Mouse (Mus musculus): Measurements from ENCODE around the gene Snapc1. TPM values are rescaled to one million over a fixed set of nuclear protein-coding genes. Genes with fewer than 3 reads are reported as not detected.

The Snapc1 gene
- polyA plus RNA-seq (2017; shearing (Covaris generic)): 10 to 100 TPM; 31.3 to 40.9 TPM

DNA sequence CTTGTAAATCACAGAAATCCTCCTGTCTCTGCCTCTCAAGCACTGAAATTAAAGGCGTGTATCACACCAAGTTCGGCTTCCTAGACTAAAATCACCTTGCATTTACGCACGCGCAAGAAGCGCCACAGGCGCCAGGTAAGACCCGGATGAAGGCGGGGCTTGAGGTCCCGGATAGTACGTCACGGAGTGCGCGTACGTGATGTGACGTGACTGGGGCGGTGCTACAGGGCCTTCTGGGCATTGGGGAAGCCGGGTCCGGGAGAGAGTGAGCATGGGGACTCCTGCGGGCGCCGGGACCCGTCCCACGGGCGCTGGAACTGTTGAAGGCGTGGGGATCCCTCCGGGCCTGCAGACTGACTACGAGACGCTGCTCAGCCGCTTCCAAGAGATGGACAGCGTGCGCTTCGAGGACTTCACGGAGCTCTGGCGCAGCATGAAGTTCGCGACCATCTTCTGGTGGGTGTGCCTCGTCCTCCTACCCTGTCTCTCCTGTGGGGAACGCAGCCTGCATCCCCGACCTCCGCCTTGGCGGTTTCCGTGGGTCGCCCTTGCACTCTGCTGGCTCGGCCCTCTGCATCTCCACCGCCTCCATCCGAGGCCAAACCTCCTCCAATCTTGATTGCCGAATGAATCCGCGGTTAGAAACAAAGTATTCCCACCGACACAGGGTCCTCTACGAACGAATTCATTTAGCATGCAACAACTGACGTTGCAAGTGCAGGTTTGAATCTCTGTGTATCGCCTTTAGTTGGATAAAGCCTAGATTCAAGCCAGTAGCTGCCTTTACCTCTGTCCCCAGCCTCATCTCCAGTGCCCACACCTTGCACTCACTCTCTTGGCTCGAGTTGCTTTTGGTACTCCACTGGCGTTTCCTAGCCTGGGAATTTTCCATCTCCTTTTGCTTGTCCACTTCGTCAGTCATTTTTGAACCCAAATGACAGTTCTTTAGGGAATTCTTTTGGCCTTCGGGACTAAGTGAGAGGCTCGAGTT, at the start of gene Snapc1:
Snapc1 (plus strand) TSS at position 191 of the 991 bp plus-strand sequence.

DNA sequence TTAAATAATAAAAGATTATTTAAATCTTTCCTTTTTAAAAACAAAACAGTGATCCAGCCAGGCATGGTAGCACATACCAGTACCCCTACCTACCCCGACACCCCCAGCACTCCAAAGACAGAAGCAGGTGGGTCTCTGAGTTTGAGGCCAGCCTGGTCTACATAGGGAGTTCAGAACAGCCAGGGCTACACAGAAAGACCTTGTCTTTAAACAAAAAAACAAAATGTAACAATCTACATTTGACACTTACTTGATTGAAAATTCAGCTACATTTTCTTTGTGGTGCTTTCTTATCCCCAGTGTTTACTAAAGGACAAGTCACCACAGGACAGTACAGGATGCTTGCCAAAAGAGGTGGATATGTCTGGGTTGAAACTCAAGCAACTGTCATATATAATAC, 26.9 kb upstream of the Snapc1 start, which contains the start of gene Gm49321:
Gm49321 (plus strand) TSS at position 301 of the 400 bp plus-strand sequence.

DNA sequence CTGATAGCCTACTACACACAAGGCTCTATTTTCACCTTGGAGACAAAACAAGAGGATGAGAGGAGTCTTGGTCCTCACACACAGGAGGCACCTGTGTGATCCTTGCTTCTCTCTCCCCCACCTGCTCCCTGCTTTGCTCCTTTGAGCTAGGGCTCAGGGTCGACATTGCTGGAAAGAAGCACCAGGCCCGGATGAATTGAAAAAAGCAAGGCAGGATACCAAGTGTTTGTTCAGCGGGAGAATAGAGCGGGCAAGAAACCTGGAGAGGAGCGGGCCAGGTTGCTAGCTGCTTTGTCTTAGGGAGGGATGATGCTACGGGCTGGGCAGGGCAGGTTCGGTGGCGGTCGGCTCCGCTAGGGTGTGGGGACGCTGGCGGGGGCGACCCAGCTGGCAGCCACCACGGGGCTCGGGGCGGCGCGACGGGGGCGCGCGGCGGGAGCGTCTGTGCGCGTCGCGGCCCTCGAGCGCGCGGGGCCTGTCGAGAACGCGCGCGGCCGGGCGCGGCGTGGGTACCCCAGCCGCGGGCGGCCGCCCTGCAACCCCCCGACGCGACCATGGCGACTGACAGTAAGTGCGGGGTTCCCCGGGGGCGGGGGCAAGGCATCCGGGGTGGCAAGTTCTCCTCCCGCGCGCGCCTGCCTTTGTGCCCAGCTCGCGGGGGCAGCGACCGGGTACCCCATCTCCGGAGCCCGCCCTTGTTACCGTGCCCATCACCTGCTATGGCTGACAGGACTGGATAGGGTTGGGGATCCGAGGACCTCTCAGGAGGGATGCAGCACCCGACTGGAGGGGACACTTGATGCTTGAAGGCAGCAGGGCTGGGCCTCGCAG, 33.2 kb downstream of the Snapc1 start, which contains the start of gene Syt16:
Syt16 (plus strand) TSS at position 365 of the 831 bp plus-strand sequence.

Other genes with a start within 250 kb of the Snapc1 start
- gene Hif1a, start 63.1 kb upstream of the Snapc1 start, polyA plus RNA-seq (2017; shearing (Covaris generic)): 100 to 1,000 TPM; 138 to 231 TPM
- gene Gm49321, start 26.8 kb upstream of the Snapc1 start, polyA plus RNA-seq (2017; shearing (Covaris generic)): 10 to 100 TPM; 24.2 to 26.0 TPM
- under 1 TPM in 1 of 2 experiments, not detected in 1; 0.11 TPM for gene Syt16, start 33.2 kb downstream of the Snapc1 start, polyA plus RNA-seq (2017; shearing (Covaris generic))